Mouse (Mus musculus) retina, embryonic 14.5 days (tissue): ENCODE measurements around the gene Ttc6.
A peak's percentile ranks its signal among the peaks of the same experiment; 100 is the strongest.

Experiments
- DNase-seq: peaks from one replicate; pipeline ENCODE4 v3.0.0-alpha.2; 2015; ENCODE audit warnings: low spot score

Ttc6 gene

GRCm38 (mm10) chr12:57545371-57546241 is 18.3 kb upstream of the Ttc6 start:
- peak; percentile 58 for DNase-seq

GRCm38 (mm10) chr12:57546415-57547201 is 17.3 kb upstream of the Ttc6 start, which contains the start of gene Foxa1:
Foxa1 (minus strand) TSS chr12:57546916.
- peak; percentile 40 for DNase-seq

GRCm38 (mm10) chr12:57547890-57548289 is 16.0 kb upstream of the Ttc6 start:
- DNase-seq = no peak

GRCm38 (mm10) chr12:57548352-57548980 is 15.4 kb upstream of the Ttc6 start:
- DNase-seq = peak; percentile 64

GRCm38 (mm10) chr12:57548981-57549666 is 14.8 kb upstream of the Ttc6 start:
- no peak for DNase-seq

GRCm38 (mm10) chr12:57549667-57550160 is 14.2 kb upstream of the Ttc6 start:
- no peak for DNase-seq

GRCm38 (mm10) chr12:57550181-57550808 is 13.6 kb upstream of the Ttc6 start:
- DNase-seq = no peak

GRCm38 (mm10) chr12:57550881-57551280 is 13.0 kb upstream of the Ttc6 start:
- no peak for DNase-seq

- DNase-seq = no peak
These were observed 11.6 kb upstream of the Ttc6 start for GRCm38 (mm10) chr12:57552286-57552685.

- DNase-seq = no peak
These were observed 9.8 kb upstream of the Ttc6 start for GRCm38 (mm10) chr12:57554091-57554490.

GRCm38 (mm10) chr12:57571773-57572172 is 7.9 kb downstream of the Ttc6 start:
- DNase-seq = no peak

GRCm38 (mm10) chr12:57572415-57572814 is 8.5 kb downstream of the Ttc6 start:
- no peak for DNase-seq

GRCm38 (mm10) chr12:57575931-57576628 is 12.2 kb downstream of the Ttc6 start:
- DNase-seq = peak; percentile 82

GRCm38 (mm10) chr12:57607624-57608023 is 43.7 kb downstream of the Ttc6 start:
- no peak for DNase-seq

GRCm38 (mm10) chr12:57615137-57615536 is 51.2 kb downstream of the Ttc6 start:
- DNase-seq = no peak

- DNase-seq = peak; percentile 3
These were observed 58.1 kb downstream of the Ttc6 start for GRCm38 (mm10) chr12:57622030-57622429.

- DNase-seq = no peak
These were observed 59.4 kb downstream of the Ttc6 start for GRCm38 (mm10) chr12:57623264-57623663.

GRCm38 (mm10) chr12:57624011-57624608 is 60.2 kb downstream of the Ttc6 start:
- no peak for DNase-seq

- no peak for DNase-seq
These were observed 86.1 kb downstream of the Ttc6 start for GRCm38 (mm10) chr12:57650011-57650410.

GRCm38 (mm10) chr12:57650677-57651076 is 86.8 kb downstream of the Ttc6 start:
- DNase-seq = no peak
